Mouse (Mus musculus): ENCODE data around the gene Adam8. TPM values are rescaled to one million over a fixed set of nuclear protein-coding genes. Genes with fewer than 3 reads are reported as not detected.

Adam8 gene
- polyA plus RNA-seq, 1 experiment, result 3.7 TPM

DNA sequence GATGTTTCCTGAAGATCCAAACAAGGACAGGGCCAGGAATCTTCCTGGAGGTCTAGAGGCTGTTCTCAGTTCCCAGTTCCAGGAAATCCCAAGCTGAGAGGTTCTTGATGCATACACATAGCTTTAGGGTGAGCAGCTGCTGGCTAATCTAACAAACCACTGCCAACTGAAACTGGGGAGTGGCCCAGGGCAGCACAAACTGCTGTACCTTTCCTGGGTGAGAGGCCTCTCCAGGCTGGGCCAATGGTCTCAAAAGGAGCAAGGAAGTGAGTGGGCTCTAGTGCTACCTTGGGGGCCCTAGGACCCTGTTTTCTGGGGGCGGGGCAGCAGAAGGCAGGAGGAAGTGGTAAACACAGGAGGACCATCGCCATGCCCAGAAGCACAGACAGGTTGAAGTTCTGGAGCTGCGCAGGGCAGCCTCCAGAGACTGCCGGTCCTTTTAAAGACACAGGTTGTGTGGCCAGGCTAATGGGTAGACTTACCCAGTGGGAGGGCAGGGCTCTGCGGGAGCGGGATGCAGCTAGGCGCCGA is 1.4 kb downstream of the Adam8 start:
- Histone ChIP-seq H3K27me3 (ENCODE audit: control insufficient read depth, insufficient read depth, insufficient read length) (no peaks in the 10 kb centered on the region), H3ac (ENCODE audit: control insufficient read depth, insufficient read length, low read depth) (no peak overlapping the region), H3K4me3 (ENCODE audit: insufficient read depth, poor library complexity, severe bottlenecking) (no peak overlapping the region), H3K36me3 (ENCODE audit: control insufficient read depth, insufficient read depth) (no peaks in the 10 kb centered on the region), H3K79me3 (ENCODE audit: low read depth) (no peaks in the 10 kb centered on the region), H3K79me2 (ENCODE audit: control insufficient read depth, insufficient read depth) (no peaks in the 10 kb centered on the region)
- TF ChIP-seq MYOD1 (IDR thresholded peaks at IDR 0.05; ENCODE audit: control insufficient read depth, insufficient read length, low read depth) (no peak), CEBPB (IDR thresholded peaks at IDR 0.05; ENCODE audit: low read depth) (no peak), FOSL1 (IDR thresholded peaks at IDR 0.05; ENCODE audit: insufficient read depth, low read length, poor library complexity, severe bottlenecking) (no peak), MYOG (IDR thresholded peaks at IDR 0.05; ENCODE audit: control insufficient read depth, extremely low read depth, insufficient read length) (no peak), CTCF (IDR thresholded peaks at IDR 0.05; ENCODE audit: control insufficient read depth, insufficient read depth, insufficient read length) (no peak), MAX (IDR thresholded peaks at IDR 0.05) (no peak), USF1 (IDR thresholded peaks at IDR 0.05; ENCODE audit: low read depth) (no peak)

DNA sequence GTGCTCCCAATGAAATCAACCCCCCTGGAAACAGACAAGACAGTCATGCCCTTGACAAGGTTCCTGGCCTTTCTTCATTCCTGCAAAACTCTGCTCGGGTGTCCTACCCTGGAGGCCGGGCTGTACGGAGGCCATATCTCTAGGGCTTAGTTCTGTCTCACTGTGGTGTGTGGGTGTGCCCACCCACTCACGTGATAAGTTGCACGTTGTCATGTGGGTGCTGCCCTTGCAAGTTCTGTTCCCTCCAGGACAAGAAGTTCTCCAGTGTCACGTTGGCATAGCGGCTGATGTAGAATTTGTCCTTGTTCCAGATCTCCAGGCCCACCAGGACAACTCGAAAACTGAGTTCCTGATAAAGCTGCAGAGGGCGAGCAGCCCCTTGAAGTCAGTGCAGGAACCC is 4.1 kb downstream of the Adam8 start:
- H3ac ChIP-seq (ENCODE audit: control insufficient read depth, insufficient read length, low read depth), result no peak overlapping the region
- no peaks in the 10 kb centered on the region for H3K79me2 ChIP-seq (ENCODE audit: control insufficient read depth, insufficient read depth)
- no peaks in the 10 kb centered on the region for H3K27me3 ChIP-seq (ENCODE audit: control insufficient read depth, insufficient read depth, insufficient read length)
- H3K79me3 ChIP-seq (ENCODE audit: low read depth), result no peaks in the 10 kb centered on the region
- no peak overlapping the region for H3K4me3 ChIP-seq (ENCODE audit: insufficient read depth, poor library complexity, severe bottlenecking)
- no peak for TF ChIP-seq CTCF (IDR thresholded peaks at IDR 0.05; ENCODE audit: control insufficient read depth, insufficient read depth, insufficient read length)
- TF ChIP-seq MAX (IDR thresholded peaks at IDR 0.05), result no peak
- TF ChIP-seq CEBPB (IDR thresholded peaks at IDR 0.05; ENCODE audit: low read depth), result no peak
- no peak for TF ChIP-seq USF1 (IDR thresholded peaks at IDR 0.05; ENCODE audit: low read depth)
- TF ChIP-seq MYOD1 (IDR thresholded peaks at IDR 0.05; ENCODE audit: control insufficient read depth, insufficient read length, low read depth), result no peak
- TF ChIP-seq FOSL1 (IDR thresholded peaks at IDR 0.05; ENCODE audit: insufficient read depth, low read length, poor library complexity, severe bottlenecking), result no peak
- H3K36me3 ChIP-seq (ENCODE audit: control insufficient read depth, insufficient read depth), result peaks cover 6% of the 10 kb centered on the region

GRCm38 (mm10) chr7:139984505-139984904 is 7.9 kb downstream of the Adam8 start:
- H3K27me3 ChIP-seq (ENCODE audit: control insufficient read depth, insufficient read depth, insufficient read length), result no peaks in the 10 kb centered on the region
- H3K79me3 ChIP-seq (ENCODE audit: low read depth), result no peaks in the 10 kb centered on the region
- no peak overlapping the region for H3ac ChIP-seq (ENCODE audit: control insufficient read depth, insufficient read length, low read depth)
- no peaks in the 10 kb centered on the region for H3K79me2 ChIP-seq (ENCODE audit: control insufficient read depth, insufficient read depth)
- peaks cover 6% of the 10 kb centered on the region for H3K36me3 ChIP-seq (ENCODE audit: control insufficient read depth, insufficient read depth)
- no peak for TF ChIP-seq CEBPB (IDR thresholded peaks at IDR 0.05; ENCODE audit: low read depth)
- TF ChIP-seq FOSL1 (IDR thresholded peaks at IDR 0.05; ENCODE audit: insufficient read depth, low read length, poor library complexity, severe bottlenecking), result no peak
- no peak for TF ChIP-seq USF1 (IDR thresholded peaks at IDR 0.05; ENCODE audit: low read depth)
- TF ChIP-seq MYOD1 (IDR thresholded peaks at IDR 0.05; ENCODE audit: control insufficient read depth, insufficient read length, low read depth), result no peak
- TF ChIP-seq MAX (IDR thresholded peaks at IDR 0.05), result no peak
- TF ChIP-seq CTCF (IDR thresholded peaks at IDR 0.05; ENCODE audit: control insufficient read depth, insufficient read depth, insufficient read length), result no peak
- TF ChIP-seq MYOG (IDR thresholded peaks at IDR 0.05; ENCODE audit: control insufficient read depth, extremely low read depth, insufficient read length), result no peak
- H3K4me3 ChIP-seq (ENCODE audit: insufficient read depth, poor library complexity, severe bottlenecking), result no peak overlapping the region

DNA sequence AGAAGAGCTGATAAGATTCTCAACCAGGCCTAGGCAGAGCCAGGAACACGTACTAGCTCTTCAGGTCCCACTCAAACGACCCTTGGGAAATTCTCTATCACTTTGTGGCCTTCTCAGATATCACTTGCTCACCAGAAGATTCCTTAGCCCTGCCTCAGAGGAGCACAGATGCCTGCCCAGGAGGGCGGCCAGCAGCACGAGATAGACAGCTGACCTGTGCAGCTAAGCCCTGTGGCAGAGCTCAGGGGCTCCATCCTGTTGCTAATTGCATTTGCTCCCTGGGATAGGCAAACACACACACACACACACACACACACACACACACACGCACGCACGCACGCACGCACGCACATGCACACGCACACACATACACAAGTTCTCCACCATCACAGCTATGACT is 10.3 kb downstream of the Adam8 start:
- Histone ChIP-seq H3K4me3 (ENCODE audit: insufficient read depth, poor library complexity, severe bottlenecking) (no peak overlapping the region), H3K79me3 (ENCODE audit: low read depth) (no peaks in the 10 kb centered on the region), H3K27me3 (ENCODE audit: control insufficient read depth, insufficient read depth, insufficient read length) (no peaks in the 10 kb centered on the region), H3ac (ENCODE audit: control insufficient read depth, insufficient read length, low read depth) (no peak overlapping the region), H3K79me2 (ENCODE audit: control insufficient read depth, insufficient read depth) (no peaks in the 10 kb centered on the region), H3K36me3 (ENCODE audit: control insufficient read depth, insufficient read depth) (peaks cover 10% of the 10 kb centered on the region)
- TF ChIP-seq FOSL1 (IDR thresholded peaks at IDR 0.05; ENCODE audit: insufficient read depth, low read length, poor library complexity, severe bottlenecking) (no peak), CEBPB (IDR thresholded peaks at IDR 0.05; ENCODE audit: low read depth) (no peak), USF1 (IDR thresholded peaks at IDR 0.05; ENCODE audit: low read depth) (no peak), CTCF (IDR thresholded peaks at IDR 0.05; ENCODE audit: control insufficient read depth, insufficient read depth, insufficient read length) (no peak), MYOG (IDR thresholded peaks at IDR 0.05; ENCODE audit: control insufficient read depth, extremely low read depth, insufficient read length) (no peak), MYOD1 (IDR thresholded peaks at IDR 0.05; ENCODE audit: control insufficient read depth, insufficient read length, low read depth) (no peak), MAX (IDR thresholded peaks at IDR 0.05) (no peak)

GRCm38 (mm10) chr7:139980778-139981177 is 11.6 kb downstream of the Adam8 start:
- Histone ChIP-seq H3ac (ENCODE audit: control insufficient read depth, insufficient read length, low read depth) (no peak overlapping the region), H3K4me3 (ENCODE audit: insufficient read depth, poor library complexity, severe bottlenecking) (no peak overlapping the region), H3K79me2 (ENCODE audit: control insufficient read depth, insufficient read depth) (no peaks in the 10 kb centered on the region), H3K79me3 (ENCODE audit: low read depth) (no peaks in the 10 kb centered on the region), H3K27me3 (ENCODE audit: control insufficient read depth, insufficient read depth, insufficient read length) (no peaks in the 10 kb centered on the region), H3K36me3 (ENCODE audit: control insufficient read depth, insufficient read depth) (peaks cover 10% of the 10 kb centered on the region)
- TF ChIP-seq CEBPB (IDR thresholded peaks at IDR 0.05; ENCODE audit: low read depth), result no peak
- TF ChIP-seq MAX (IDR thresholded peaks at IDR 0.05), result no peak
- TF ChIP-seq FOSL1 (IDR thresholded peaks at IDR 0.05; ENCODE audit: insufficient read depth, low read length, poor library complexity, severe bottlenecking), result no peak
- no peak for TF ChIP-seq MYOD1 (IDR thresholded peaks at IDR 0.05; ENCODE audit: control insufficient read depth, insufficient read length, low read depth)
- no peak for TF ChIP-seq MYOG (IDR thresholded peaks at IDR 0.05; ENCODE audit: control insufficient read depth, extremely low read depth, insufficient read length)
- no peak for TF ChIP-seq USF1 (IDR thresholded peaks at IDR 0.05; ENCODE audit: low read depth)
- no peak for TF ChIP-seq CTCF (IDR thresholded peaks at IDR 0.05; ENCODE audit: control insufficient read depth, insufficient read depth, insufficient read length)
